Mouse (Mus musculus): Measurements from ENCODE around the gene Slc16a11. TPM values are rescaled to one million over a fixed set of nuclear protein-coding genes. Genes with fewer than 3 reads are reported as not detected.

Gene Slc16a11
- 36.1 and 38.9 TPM in 2 replicates for polyA plus RNA-seq (2012; rRNA removed)

GRCm38 (mm10) chr11:70212423-70212822, at the start of gene Slc16a11:
Gene Slc16a11 (plus strand): TSS chr11:70212752.

DNA sequence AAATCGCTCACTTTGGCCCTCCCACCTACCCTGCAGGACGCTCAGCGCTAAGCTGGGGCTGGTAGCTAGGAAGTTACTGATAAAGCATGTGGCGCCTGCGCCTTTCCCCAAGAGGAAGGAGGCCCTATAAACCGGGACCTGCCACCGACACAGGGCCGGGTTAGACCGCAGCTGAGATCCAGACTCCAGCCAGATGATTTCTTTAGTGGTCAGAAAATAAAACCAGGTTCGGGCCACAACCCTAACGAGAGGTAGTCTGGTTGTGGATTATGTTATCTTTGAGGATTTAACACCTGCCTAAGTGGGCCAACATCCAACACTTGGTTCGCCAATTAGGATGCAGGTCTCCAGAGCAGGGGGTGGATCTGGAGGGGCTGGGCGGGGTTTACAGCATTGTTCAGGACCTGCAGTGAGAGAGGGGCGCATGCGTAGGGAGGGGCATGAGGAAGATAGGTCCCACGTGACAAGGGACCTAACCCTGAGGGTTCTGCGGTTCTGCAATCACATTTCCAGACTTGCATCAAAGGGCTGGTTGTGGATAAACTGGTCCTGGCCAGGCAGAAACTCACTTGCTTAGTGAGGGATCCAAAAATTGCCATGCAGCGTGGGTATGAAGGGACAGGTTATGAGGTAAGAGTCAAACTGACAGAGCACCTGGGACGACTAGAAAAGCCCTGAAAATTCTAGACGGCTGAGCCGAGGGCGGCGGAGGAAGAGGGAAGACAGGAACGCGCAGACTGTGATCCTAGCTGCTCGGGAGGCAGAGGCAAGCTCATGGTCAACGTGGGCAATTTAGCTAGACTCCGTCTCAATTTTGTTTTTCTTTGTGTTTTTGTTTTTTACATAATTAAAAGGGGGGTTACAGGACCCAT, 8.4 kb downstream of the Slc16a11 start, which contains the start of gene Slc16a13:
Slc16a13 (minus strand) TSS at position 334 of the 872 bp plus-strand sequence.

GRCm38 (mm10) chr11:70229260-70230010, 16.9 kb downstream of the Slc16a11 start, which contains the start of gene Bcl6b:
Gene Bcl6b (minus strand): TSS chr11:70229798.

DNA sequence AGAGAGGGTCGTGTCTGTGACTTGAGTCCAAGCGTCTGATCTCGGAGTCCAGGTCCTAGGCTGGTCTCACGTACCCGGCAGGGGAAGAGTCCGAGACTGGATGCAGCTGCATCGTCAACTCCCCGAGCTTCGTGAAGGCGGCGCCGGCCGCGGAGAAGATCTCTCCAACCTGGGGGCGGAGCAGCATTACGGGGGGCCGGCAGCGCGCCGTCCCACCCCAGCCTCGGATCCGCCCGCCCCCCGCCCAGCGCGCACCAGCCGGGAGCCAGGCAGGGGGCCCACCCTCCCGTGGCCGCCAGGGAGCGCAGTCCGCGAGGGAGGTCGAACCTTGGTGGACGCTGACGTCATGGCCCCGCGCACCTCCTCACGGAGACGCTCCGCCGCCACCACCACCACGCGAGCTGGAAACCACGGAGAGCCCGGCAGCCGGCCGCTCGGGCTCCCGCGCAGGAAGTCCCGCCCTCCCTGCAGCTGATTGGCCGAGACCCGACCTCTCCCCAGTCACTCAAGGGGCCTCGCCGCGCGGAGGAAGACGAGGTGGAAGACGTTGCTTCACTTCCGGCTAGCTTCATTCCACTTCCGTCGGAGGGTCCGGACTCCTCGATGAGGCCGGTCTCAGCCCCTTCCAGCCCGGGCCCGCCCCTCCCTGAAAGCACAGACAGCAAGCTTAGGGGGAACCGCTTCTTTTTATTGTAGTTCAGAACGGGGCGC, 25.1 kb downstream of the Slc16a11 start, which contains the start of gene 0610010K14Rik:
0610010K14Rik (minus strand) TSS at position 458 of the 711 bp plus-strand sequence.

DNA sequence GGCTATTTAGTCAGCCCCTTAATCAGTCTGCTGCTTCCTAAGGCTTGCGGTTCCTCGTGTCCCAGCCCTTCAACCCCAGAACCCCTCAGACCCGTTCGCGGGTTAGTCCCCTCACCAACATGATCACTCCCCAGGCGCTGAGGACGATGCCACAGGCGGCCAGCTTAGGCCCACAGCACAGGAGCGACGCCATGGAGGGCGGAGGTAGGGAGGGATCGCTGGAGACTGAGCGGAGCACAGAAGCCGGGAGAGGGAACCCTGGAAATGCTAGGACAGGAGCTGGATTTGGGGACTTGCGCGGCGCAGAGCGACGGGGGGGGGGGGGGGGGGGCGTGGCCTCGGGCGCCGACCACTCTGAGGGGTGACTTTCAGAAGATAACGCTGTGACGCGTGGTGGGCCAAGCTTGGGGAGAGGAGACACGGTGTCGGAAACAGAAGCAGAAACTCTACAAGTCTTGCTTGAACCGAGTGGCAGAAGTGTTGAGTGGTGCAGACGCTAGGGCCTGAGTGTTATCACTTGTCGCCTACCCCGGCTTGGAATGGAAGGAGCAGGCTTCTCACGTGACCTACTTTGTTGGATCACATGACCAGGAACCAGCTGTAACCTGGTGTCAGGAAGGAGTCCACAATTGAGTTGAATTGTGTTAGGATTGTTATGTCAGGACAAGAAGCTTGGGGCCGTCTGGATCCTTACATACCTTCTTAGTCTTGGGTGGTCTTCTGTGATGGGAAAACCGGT, 27.2 kb downstream of the Slc16a11 start, which contains the start of the genes Gm21988 and Rnasek:
Gm21988 (minus strand) TSS at position 290 of the 739 bp plus-strand sequence.
Rnasek (minus strand) TSS at position 302 of the 739 bp plus-strand sequence.

GRCm38 (mm10) chr11:70254931-70255531, 42.5 kb downstream of the Slc16a11 start, which contains the start of gene Alox12:
Gene Alox12 (minus strand): TSS chr11:70255353.

Other genes with a start within 250 kb of the Slc16a11 start
- 3.6 and 4.8 TPM in 2 replicates for gene Cldn7, start 248.0 kb upstream of the Slc16a11 start, polyA plus RNA-seq (2012; rRNA removed)
- gene Ctdnep1, start 231.6 kb upstream of the Slc16a11 start, polyA plus RNA-seq (2012; rRNA removed), result 39.4 and 42.7 TPM in 2 replicates
- 27.8 and 29.8 TPM in 2 replicates for gene Elp5, start 230.2 kb upstream of the Slc16a11 start, polyA plus RNA-seq (2012; rRNA removed)
- 180 and 211 TPM in 2 replicates for gene Gabarap, start 221.6 kb upstream of the Slc16a11 start, polyA plus RNA-seq (2012; rRNA removed)
- gene Phf23, start 217.0 kb upstream of the Slc16a11 start, polyA plus RNA-seq (2012; rRNA removed), result 2.7 and 4.8 TPM in 2 replicates
- 5.2 and 6.7 TPM in 2 replicates for gene Dvl2, start 212.2 kb upstream of the Slc16a11 start, polyA plus RNA-seq (2012; rRNA removed)
- gene Acadvl, start 197.3 kb upstream of the Slc16a11 start, polyA plus RNA-seq (2012; rRNA removed), result 53.2 and 55.7 TPM in 2 replicates
- 5.7 and 6.6 TPM in 2 replicates for gene Dlg4, start 195.8 kb upstream of the Slc16a11 start, polyA plus RNA-seq (2012; rRNA removed)
- 0.32 TPM in 1 of 2 replicates, not detected in the other for gene Asgr1, start 158.7 kb upstream of the Slc16a11 start, polyA plus RNA-seq (2012; rRNA removed)
- 0.20 and 0.28 TPM in 2 replicates for gene Asgr2, start 120.1 kb upstream of the Slc16a11 start, polyA plus RNA-seq (2012; rRNA removed)
- 1.7 TPM in 2 replicates for gene Mgl2, start 82.4 kb upstream of the Slc16a11 start, polyA plus RNA-seq (2012; rRNA removed)
- gene Clec10a, start 56.6 kb upstream of the Slc16a11 start, polyA plus RNA-seq (2012; rRNA removed), result 1.6 and 2.4 TPM in 2 replicates
- gene Slc16a13, start 8.3 kb downstream of the Slc16a11 start, polyA plus RNA-seq (2012; rRNA removed), result 3.0 and 3.9 TPM in 2 replicates
- gene Bcl6b, start 17.0 kb downstream of the Slc16a11 start, polyA plus RNA-seq (2012; rRNA removed), result 1.9 and 2.1 TPM in 2 replicates
- gene 0610010K14Rik, start 25.2 kb downstream of the Slc16a11 start, polyA plus RNA-seq (2012; rRNA removed), result 20.2 and 24.1 TPM in 2 replicates
- gene Gm21988, start 27.1 kb downstream of the Slc16a11 start, polyA plus RNA-seq (2012; rRNA removed), result 4.3 and 5.2 TPM in 2 replicates
- gene Rnasek, start 27.1 kb downstream of the Slc16a11 start, polyA plus RNA-seq (2012; rRNA removed), result 128 and 152 TPM in 2 replicates
- 3.8 and 5.6 TPM in 2 replicates for gene Alox12, start 42.6 kb downstream of the Slc16a11 start, polyA plus RNA-seq (2012; rRNA removed)
- gene Alox12e, start 109.9 kb downstream of the Slc16a11 start, polyA plus RNA-seq (2012; rRNA removed), result 0.29 and 0.41 TPM in 2 replicates
- gene Alox15, start 139.3 kb downstream of the Slc16a11 start, polyA plus RNA-seq (2012; rRNA removed), result 3.4 and 10.5 TPM in 2 replicates
- gene Pelp1, start 197.3 kb downstream of the Slc16a11 start, polyA plus RNA-seq (2012; rRNA removed), result 9.3 and 10.3 TPM in 2 replicates
- 16.9 and 23.4 TPM in 2 replicates for gene Arrb2, start 219.9 kb downstream of the Slc16a11 start, polyA plus RNA-seq (2012; rRNA removed)
- gene Med11, start 239.2 kb downstream of the Slc16a11 start, polyA plus RNA-seq (2012; rRNA removed), result 6.9 and 7.9 TPM in 2 replicates
- 2.3 TPM in 2 replicates for gene Zmynd15, start 246.7 kb downstream of the Slc16a11 start, polyA plus RNA-seq (2012; rRNA removed)
- gene Cxcl16, start 247.2 kb downstream of the Slc16a11 start, polyA plus RNA-seq (2012; rRNA removed), result 14.1 and 16.5 TPM in 2 replicates